Mouse (Mus musculus) thymus, adult 2 months (tissue): Measurements from ENCODE around the gene Gm609. TPM values are rescaled to one million over a fixed set of nuclear protein-coding genes. Genes with fewer than 3 reads are reported as not detected.
"Not testable (repeated sequence)": the region's sequence is repeated elsewhere in the genome, so short reads cannot be mapped to it uniquely, and the experiment has no call there.

ENCODE experiments used
- DNase-seq: peaks from one replicate; pipeline ENCODE4 v3.0.0; 2021
- H3K27ac ChIP-seq: fragments of 200-500 bp; 2 replicates; pipeline ENCODE4 v1.5.1; 2012; ENCODE audit warnings: low read length, control low read depth; ENCODE audit not compliant: control insufficient read depth, insufficient read depth
- H3K27me3 ChIP-seq: fragments of 200-500 bp; 2 replicates; pipeline ENCODE4 v1.6.1; 2012; ENCODE audit warnings: mild to moderate bottlenecking, low read length, moderate library complexity, mixed read lengths; ENCODE audit not compliant: control insufficient read depth, insufficient read depth
- H3K36me3 ChIP-seq: fragments of 200-500 bp; 2 replicates; pipeline ENCODE4 v1.6.1; 2012; ENCODE audit warnings: mild to moderate bottlenecking, low read length, moderate library complexity; ENCODE audit not compliant: control insufficient read depth, insufficient read depth
- H3K4me1 ChIP-seq: fragments of 200-500 bp; replicated peaks from 2 replicates; pipeline ENCODE4 v1.6.1; 2012; ENCODE audit warnings: low read length; ENCODE audit not compliant: control insufficient read depth, insufficient read depth
- H3K4me3 ChIP-seq: fragments of 200-500 bp; 2 replicates; pipeline ENCODE4 v1.5.1; 2012; ENCODE audit warnings: mild to moderate bottlenecking, low read length, control low read depth, moderate library complexity; ENCODE audit not compliant: control insufficient read depth, insufficient read depth
- CTCF ChIP-seq: fragments of 200-500 bp; IDR thresholded peaks from 2 replicates; pipeline ENCODE4 v1.5.1; 2012; ENCODE audit warnings: mild to moderate bottlenecking, control low read depth, low read length, moderate library complexity, borderline replicate concordance; ENCODE audit not compliant: control insufficient read depth, poor library complexity, insufficient read depth; ENCODE audit errors: extremely low read depth
- POLR2A ChIP-seq: fragments of 200-500 bp; IDR thresholded peaks from 2 replicates; pipeline ENCODE4 v1.6.1; 2012; ENCODE audit warnings: mild to moderate bottlenecking, low read length, control low read depth, moderate library complexity; ENCODE audit not compliant: control insufficient read depth, poor library complexity, insufficient read depth; ENCODE audit errors: extremely low read depth
- WGBS: fragments of 180-500 bp; shearing (Covaris S2); methylation state at CpG from one replicate; pipeline ENCODE4 v1.1.7; 2018; 5-methylcytosine and 5-hydroxymethylcytosine counted together
- polyA plus RNA-seq: library from polyadenylated mRNA; depleted of rRNA; stranded (reverse); fragments of >200 nt; gene quantifications from 2 replicates; pipeline ENCODE4 v1.2.3, GENCODE M21; 2012

The Gm609 gene
- polyA plus RNA-seq, 1 experiment, result 0.04 TPM

- no peak for DNase-seq
- TF ChIP-seq POLR2A (no peak), CTCF (no peak)
- H3K36me3 ChIP-seq, result no peaks in the 10 kb centered on the region
- H3K27ac ChIP-seq, result no peak overlapping the region
- H3K4me3 ChIP-seq, result no peak overlapping the region
- no peaks in the 10 kb centered on the region for H3K27me3 ChIP-seq
- H3K4me1 ChIP-seq, result no peaks in the 10 kb centered on the region
These were observed 38.0 kb downstream of the Gm609 start for GRCm38 (mm10) chr16:45454762-45455161.

GRCm38 (mm10) chr16:45437230-45437739 is 55.5 kb downstream of the Gm609 start:
- Histone ChIP-seq H3K4me3 (no peak overlapping the region), H3K36me3 (no peaks in the 10 kb centered on the region), H3K4me1 (no peaks in the 10 kb centered on the region), H3K27me3 (no peaks in the 10 kb centered on the region), H3K27ac (no peak overlapping the region)
- DNase-seq, result no peak
- TF ChIP-seq POLR2A, result no peak
- TF ChIP-seq CTCF, result no peak
- WGBS, result 100% methylated on average over 1 of the region's 1 CpGs

- H3K4me3 ChIP-seq, result no peak overlapping the region
- H3K27me3 ChIP-seq, result no peaks in the 10 kb centered on the region
- no peak for TF ChIP-seq CTCF
- TF ChIP-seq POLR2A, result no peak
- DNase-seq, result no peak
- no peak overlapping the region for H3K27ac ChIP-seq
- H3K36me3 ChIP-seq, result no peaks in the 10 kb centered on the region
- no peaks in the 10 kb centered on the region for H3K4me1 ChIP-seq
These were observed 57.2 kb downstream of the Gm609 start for GRCm38 (mm10) chr16:45435591-45435990.

- H3K36me3 ChIP-seq, result no peaks in the 10 kb centered on the region
- H3K27me3 ChIP-seq, result no peaks in the 10 kb centered on the region
- H3K4me3 ChIP-seq, result no peak overlapping the region
- no peak for TF ChIP-seq POLR2A
- DNase-seq, result no peak
- WGBS, result 96% methylated on average over 9 of the region's 9 CpGs
- no peaks in the 10 kb centered on the region for H3K4me1 ChIP-seq
- H3K27ac ChIP-seq, result no peak overlapping the region
These were observed 65.1 kb downstream of the Gm609 start for GRCm38 (mm10) chr16:45427651-45428050.

- TF ChIP-seq CTCF (no peak), POLR2A (no peak)
- H3K4me3 ChIP-seq, result no peak overlapping the region
- no peak for DNase-seq
- no peak overlapping the region for H3K27ac ChIP-seq
- H3K4me1 ChIP-seq, result no peaks in the 10 kb centered on the region
- no peaks in the 10 kb centered on the region for H3K27me3 ChIP-seq
- H3K36me3 ChIP-seq, result no peaks in the 10 kb centered on the region
These were observed 79.3 kb downstream of the Gm609 start for GRCm38 (mm10) chr16:45413497-45413896.

- not testable (repeated sequence) for H3K36me3 ChIP-seq, H3K27ac ChIP-seq, H3K4me1 ChIP-seq, DNase-seq, H3K27me3 ChIP-seq, H3K4me3 ChIP-seq
- 37% methylated on average over 7 of the region's 7 CpGs for WGBS
These were observed 83.7 kb downstream of the Gm609 start for GRCm38 (mm10) chr16:45409064-45409446.

GRCm38 (mm10) chr16:45408425-45409063 is 84.2 kb downstream of the Gm609 start, which contains the start of gene Cd200:
Cd200 (minus strand) TSS chr16:45409053.
- peak; percentile 66 for DNase-seq
- H3K27me3 ChIP-seq, result no peaks in the 10 kb centered on the region
- no peaks in the 10 kb centered on the region for H3K4me1 ChIP-seq
- H3K4me3 ChIP-seq, result peak within 1 kb of the TSS; percentile 85
- 2% methylated on average over 28 of the region's 28 CpGs for WGBS
- no peaks in the 10 kb centered on the region for H3K36me3 ChIP-seq
- H3K27ac ChIP-seq, result peak within 1 kb of the TSS; percentile 18; the same call in 1 of the 2 replicates
- TF ChIP-seq POLR2A (no peak), CTCF (0 out of 2 replicates have a peak, but pooled peaks have one; percentile 14)
